Mouse (Mus musculus): ENCODE results near the gene Slitrk6.

Slitrk6 gene

DNA sequence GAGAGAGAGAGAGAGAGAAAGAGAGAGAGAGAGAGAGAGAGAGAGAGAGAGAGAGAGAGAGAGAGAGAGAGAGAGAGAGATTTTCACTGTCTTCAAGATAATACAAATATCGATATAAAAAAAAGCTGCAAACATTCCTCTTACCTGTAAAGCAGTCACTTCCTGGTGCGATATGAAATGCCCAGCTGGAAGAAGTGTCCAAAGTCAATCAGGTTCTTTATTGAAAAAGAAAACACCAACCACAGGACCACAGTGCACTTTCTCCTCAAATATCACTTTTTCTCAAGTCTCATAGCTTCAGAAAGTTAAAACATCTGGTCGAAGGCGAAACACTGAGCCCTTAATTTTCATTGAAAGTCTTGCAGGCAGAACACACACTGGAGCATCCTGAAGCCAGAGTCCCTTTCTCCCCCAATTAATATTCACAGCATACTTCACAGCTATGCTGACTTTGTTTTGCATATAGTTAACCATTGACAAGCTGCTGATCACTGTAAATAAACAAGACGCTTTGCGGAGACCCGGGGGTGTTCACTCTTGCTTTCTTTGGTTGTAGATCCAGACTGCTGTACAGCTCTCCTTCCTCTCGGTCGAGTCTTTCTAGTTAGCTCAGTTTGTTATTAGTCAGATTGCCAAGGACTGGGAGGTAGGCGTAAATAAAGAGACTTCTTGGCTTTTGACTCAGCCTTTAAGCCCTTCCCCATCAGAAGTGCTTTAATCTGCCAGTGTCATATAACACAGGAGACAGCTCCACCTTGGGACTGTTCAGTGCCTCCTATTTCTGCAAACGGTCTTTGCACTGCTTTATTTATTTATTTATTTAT, at the start of gene Slitrk6:
TSS of gene Slitrk6 (minus strand) at position 666 of the 824 bp plus-strand sequence.
- CTCF ChIA-PET, result interaction anchor here (0.6 kb wide), 1 partner anchor 56 kb away, joined by 3 read pairs; no protein-coding TSS in a partner anchor

DNA sequence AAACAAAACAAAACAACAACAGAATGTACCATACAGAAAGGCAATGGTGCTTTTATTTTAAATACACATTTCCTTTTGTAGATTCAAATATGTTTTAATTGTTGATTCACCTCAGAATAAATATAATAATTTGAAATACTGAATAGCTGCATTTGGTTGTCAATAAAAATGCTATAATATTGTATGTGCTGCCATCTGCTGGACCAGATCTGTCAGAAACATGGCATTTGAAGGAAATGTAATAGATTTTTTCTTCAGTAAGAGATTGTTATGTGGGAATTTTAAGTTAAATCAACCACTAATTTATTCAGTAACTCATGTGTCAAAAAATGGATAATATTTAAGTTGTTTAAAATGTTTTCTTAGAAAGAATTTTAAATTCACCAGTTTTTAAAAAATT, 22.6 kb upstream of the Slitrk6 start:
- CTCF ChIA-PET, result no interaction called here

DNA sequence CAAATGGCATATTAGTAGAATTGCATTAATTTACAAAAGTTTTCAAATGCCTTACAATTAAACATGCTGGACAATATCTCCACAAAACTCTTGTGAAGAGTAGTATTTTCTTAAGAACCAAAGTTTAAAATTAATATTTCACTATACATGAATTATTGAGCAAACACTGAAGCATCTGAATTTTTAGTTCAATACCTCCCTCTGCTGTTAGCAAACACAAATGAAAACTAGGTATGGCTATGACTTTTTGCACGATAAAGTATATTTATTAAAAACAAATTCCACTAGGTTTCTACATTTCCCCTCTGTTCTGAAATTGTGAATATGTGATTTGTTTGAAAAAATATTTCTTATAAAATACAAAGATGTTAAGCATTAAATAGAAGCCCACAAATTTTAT, 15.7 kb upstream of the Slitrk6 start:
- CTCF ChIA-PET, result no interaction called here

DNA sequence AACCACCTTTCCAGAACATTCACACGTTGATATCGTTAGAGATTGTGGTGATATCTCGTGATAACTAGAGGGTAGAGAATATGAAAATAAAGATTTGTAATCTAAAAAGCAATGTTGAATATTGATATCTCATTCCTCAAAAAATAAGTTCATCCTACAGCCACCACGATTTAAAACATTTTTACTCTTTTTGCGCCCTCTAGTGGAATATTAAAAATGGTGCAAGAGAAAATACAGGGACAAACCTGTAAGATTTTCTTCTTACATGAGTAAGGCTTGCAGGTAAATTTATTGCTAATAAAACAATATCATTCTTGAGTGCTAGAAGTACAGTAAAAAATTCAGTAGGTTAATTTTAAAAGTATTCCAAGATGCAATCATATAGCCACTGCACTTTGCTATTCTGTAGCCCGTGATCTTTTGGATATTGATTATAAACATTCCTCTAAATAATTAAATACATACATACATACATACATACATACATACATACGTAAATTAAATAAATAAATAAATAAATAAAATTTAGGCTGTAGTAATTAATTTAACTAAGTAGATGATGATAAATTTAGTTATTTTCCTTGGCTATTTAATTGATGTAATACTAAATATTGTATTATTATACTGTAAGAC, 7.8 kb upstream of the Slitrk6 start:
- CTCF ChIA-PET, result no interaction called here

DNA sequence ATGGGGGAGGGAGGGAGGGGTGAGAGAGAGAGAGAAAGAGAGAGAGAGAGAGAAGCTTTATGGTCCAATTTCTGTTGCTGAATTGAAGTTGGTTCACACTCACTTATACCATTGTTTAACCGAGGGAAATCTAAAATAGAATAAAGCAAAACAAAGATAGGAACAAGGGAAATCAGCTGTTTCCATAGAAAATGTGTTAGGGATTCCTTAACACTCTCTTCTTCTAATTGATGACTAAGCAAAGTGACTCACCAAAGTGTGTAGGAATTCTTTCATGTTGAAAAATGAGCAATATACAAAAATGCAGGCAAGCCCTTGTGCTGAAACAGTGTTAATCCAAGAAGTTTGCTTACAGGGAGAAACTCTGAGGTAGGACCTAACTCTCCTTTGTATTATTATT, 6.0 kb upstream of the Slitrk6 start:
- CTCF ChIA-PET, result no interaction called here

DNA sequence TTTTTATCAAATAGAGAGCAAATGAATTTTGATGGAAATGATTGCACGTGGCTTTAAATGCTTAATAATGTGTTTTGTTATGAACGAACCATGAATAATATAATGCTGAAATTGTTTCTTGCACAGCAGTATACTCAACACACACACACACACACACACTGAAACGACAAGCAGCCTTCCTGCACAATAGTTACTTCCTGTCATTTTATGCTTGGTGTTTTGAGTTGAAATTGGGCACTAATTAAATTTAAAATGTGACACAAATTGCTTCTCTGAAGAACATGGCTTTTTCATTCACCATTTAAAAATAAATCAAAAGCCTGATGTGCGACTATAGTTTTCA, 330 bp upstream of the Slitrk6 start:
- CTCF ChIA-PET, result no interaction called here

DNA sequence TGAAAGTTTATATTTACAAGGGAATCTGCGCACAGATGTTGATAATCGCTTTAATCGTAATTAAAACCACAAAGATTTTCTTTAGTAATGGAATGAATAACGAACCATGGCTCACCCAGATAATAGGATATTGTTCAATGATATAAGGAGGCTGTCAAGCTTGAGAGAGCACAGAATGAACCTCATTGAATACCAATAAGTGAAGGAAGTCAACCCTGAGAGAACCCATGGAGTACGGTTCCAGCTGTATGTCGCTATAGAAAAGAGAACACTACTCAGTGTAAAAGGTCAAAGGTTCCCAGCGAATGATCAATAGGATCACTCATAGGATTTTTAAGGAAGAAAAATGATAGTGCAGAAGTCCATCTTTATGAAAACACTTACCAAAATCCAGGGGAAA, 15.1 kb downstream of the Slitrk6 start:
- CTCF ChIA-PET, result no interaction called here

DNA sequence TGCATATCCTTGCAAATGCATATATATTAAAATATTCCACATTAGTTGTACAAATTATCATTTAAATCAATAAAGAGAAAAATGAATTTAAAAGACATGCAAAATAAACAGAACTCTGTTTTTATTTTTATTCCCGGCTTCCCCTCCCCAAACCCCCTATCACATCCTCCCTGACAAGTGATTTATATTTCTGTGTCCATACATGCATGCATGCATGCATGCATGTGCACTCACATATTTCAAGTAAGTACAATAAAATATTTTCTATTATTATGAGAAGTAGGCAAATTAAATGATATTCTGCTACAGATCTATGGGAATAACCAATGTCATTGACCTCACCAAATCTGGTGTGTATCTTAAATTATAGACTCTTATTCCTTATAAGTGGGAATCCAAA, 15.6 kb downstream of the Slitrk6 start:
- CTCF ChIA-PET, result no interaction called here

DNA sequence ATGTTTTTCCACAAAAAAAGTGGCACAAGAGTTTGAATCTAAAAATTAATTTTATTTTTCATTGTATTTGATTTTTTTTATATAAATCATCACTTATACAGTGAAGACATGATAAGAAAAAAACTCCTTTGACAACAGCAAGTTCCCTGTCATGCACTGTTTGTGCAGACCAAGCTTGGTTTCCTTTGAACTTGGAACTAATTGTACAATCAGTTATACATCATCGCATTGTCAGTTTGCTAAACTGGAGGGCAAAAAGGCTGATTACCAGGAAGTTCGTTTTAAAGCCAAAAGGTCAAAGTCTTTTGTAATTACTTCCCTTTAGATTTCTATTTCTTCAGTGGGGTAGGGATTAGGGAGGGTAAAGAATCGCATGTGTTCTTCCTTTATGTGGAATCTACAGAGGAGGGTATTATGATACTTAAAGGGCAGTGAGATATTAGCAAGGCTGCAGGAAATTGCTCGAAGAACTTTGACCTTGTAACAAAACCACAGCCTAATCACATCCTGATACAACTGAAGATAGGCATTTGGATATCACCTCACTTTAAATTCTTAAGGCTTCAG, 26.5 kb downstream of the Slitrk6 start:
- CTCF ChIA-PET, result no interaction called here

DNA sequence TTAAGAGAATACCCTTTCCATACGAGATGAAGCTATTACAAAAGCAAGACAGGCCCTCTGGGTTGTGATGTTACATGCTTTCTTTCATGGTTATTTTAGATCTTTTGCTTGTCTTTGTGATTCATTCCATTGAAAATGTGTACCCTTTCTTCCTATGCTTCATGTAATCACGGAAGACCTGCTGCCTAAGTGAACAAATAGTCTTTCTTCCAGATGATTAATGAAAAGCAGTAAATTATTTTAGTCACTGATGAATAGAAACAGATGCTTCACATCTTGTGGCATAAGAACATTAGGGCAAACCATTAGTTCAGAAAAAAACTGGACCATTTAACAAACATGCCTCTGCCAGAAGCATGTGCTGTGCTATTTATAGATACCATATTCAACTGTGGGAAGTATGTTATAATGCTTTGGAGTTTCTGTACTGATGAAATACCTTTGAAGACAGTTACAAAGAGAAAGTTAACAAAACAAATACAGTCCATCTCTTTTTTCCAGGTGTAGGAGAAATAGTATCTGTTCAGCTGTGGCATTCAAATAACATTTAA, 30.8 kb downstream of the Slitrk6 start:
- CTCF ChIA-PET, result no interaction called here
